Mouse (Mus musculus) retina, adult 2 months (tissue): Measurements from ENCODE around the gene Tsc22d1.
A peak's percentile ranks its signal among the peaks of the same experiment; 100 is the strongest.

Experiments
- DNase-seq: peaks from one replicate; pipeline ENCODE4 v3.0.0-alpha.2; 2012; ENCODE audit warnings: low read depth, low spot score

Tsc22d1 gene

GRCm38 (mm10) chr14:76487609-76488008 lies 72.8 kb downstream of the Tsc22d1 start:
- no peak for DNase-seq

GRCm38 (mm10) chr14:76488101-76489044 lies 73.6 kb downstream of the Tsc22d1 start:
- DNase-seq = no peak

- no peak for DNase-seq
Observed at GRCm38 (mm10) chr14:76489128-76489527, 74.4 kb downstream of the Tsc22d1 start.

- DNase-seq = no peak
Observed at GRCm38 (mm10) chr14:76495022-76495421, 80.3 kb downstream of the Tsc22d1 start.

- no peak for DNase-seq
Observed at GRCm38 (mm10) chr14:76497187-76497586, 82.4 kb downstream of the Tsc22d1 start.

- no peak for DNase-seq
Observed at GRCm38 (mm10) chr14:76498210-76498609, 83.4 kb downstream of the Tsc22d1 start.

DNA sequence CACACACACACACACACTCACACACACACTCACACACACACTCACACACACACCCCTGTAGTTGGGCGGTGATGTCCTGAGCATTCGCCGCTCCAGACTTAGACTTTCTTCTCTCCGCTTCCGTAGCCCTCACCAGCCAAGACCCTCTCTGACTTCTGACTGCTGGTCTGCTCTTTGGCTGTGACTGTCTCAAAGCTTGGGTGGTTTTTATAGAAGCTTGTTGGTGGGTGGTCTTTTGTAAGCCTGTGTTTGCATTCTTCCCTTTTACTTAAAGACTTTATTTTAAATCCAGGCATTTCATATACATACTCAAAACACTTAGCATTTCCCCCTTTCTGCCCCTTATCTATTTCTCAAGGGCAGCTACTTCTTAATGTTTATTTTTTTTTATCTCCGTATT lies 84.7 kb downstream of the Tsc22d1 start:
- DNase-seq = no peak

GRCm38 (mm10) chr14:76500036-76500435 lies 85.3 kb downstream of the Tsc22d1 start:
- DNase-seq = no peak

- DNase-seq = peak; percentile 62
Observed at GRCm38 (mm10) chr14:76503231-76503851, 88.6 kb downstream of the Tsc22d1 start.

DNA sequence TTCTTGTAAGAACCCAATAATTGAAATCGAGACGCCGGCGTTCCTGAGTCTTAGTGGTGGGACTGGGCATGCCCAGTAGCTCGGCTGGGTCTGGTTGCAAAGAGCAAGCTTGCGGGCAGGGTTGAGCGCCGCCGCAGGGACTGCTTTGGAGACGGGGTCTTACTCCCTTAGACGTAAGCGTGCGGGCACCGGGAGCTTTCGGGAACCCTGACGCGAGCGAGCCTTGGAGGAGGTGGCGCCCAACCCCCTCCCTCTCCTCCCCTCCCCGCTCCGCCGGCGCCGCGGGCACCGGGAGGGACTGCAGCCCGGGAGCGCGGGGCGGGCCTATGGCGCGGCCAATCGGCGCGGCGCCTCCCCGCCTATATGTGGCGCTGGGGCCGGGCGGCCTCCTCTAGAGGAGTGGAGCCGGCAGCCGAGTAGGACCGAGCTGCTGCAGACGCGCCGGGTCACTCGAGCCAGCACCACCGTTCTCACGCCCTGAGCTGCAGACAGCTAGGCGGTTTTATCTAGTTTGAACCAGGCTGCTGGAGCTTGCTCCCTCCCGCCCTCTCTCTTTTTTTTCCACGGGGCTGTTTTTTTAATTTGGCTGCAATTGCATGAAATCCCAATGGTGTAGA lies 89.5 kb downstream of the Tsc22d1 start:
- peak; percentile 85 for DNase-seq

GRCm38 (mm10) chr14:76505101-76505438 lies 90.3 kb downstream of the Tsc22d1 start:
- DNase-seq = peak; percentile 15

DNA sequence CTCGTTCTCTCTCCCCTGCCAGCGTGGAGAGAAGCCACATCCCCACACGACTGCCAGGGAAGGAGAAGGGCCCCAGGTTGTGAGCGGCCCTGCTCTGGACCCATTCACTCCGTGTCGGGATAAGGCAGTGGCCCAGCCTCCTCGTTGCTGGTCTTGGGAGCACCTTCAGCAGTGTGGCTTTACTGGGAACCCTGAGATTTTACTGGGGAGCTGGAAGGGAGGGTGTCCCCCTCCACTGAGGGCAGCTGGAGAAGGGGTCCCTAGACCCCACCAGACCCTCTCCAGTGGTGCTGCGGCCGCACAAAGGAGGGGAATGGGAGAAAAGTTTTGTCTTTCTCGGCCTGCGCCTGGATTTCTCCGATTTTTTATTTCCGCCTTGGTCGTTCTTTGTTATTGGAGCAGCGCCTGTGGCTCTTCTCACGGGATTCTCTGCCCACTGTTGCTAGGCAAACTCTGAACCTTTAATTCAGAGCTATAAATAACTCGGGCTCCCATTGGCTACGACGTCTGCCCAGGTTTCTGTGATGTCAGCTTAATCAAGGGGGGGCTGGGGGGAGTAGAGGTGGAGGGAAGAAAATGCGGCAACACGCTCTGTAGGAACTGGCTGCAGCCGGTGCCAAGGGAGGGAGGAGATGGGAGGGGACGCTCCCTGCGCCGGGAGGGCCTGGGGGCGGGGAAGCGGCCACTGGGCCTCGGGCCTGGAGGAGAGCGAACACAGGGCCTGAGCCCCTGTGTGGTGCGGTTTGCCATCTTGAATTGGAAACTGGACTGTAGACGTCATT lies 90.9 kb downstream of the Tsc22d1 start:
- DNase-seq = peak; percentile 95

DNA sequence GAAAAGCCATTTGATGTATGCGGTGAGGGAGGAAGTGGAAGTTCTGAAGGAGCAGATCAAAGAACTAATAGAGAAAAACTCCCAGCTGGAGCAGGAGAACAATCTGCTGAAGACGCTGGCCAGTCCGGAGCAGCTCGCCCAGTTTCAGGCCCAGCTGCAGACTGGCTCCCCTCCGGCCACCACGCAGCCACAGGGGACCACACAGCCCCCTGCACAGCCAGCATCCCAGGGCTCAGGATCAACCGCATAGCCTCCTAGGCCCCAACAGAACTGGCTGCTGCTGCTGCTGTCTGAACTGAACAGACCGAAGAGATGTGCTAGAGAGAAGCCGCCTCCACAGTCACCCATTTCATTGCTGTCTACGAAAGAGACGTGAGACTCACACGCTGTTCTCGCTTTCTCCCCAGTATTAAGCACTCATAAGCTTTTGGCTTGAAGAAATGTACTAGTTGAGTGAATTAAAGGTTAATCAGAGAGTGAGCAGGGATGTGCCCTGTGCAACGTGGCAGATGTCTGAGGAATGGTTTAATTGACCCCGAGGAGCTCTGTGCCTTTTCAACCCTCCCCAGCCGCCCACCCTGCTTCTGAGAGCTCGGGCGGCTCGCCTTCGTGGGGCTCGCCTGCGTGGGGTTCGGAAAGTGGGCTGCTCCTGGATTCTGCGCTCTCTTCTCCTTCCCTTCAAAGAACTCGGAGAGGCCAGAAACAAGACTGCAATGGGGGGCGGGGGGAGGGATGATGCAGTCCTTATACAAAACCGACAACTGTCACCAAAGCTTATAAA lies 91.9 kb downstream of the Tsc22d1 start:
- DNase-seq = no peak

DNA sequence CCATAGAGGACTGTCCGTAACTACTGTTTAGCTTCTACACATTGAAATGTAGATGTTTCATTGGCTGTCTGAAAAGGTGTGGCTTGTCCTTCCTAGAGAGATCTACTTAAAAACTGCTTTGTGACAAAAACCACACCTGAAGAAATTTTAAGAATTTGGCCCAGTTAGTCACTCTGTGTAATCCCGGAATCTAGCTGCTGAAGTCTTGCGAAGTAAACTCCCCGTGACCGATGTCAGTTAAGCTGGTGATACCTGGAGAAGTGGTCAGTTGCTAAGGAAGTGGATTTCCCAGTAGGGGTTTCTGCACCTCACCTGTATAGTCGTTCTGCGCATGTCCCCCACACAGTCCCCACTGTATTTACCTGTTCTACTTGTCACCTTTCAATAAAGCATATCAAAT lies 92.6 kb downstream of the Tsc22d1 start:
- DNase-seq = no peak

- no peak for DNase-seq
Observed at GRCm38 (mm10) chr14:76507804-76508500, 93.2 kb downstream of the Tsc22d1 start.

DNA sequence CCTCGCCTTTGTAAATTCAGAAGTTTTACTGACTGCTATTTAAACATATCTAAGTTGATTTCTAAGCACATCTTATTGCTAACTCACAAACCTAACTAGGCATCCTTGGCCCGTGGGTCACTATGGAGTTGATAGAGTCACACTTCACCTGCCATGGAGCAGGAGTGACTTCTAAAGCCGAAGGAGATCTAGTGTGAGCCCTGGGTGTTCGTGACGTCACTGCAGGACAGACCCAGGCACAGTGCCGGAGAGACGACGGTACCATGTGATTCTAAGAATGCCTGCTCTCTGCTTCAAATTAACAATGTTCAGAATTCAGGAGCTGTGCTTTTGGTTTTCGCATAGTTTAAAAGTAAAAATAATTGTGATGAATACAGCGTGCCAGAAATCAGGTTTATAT lies 93.9 kb downstream of the Tsc22d1 start:
- DNase-seq = no peak

DNA sequence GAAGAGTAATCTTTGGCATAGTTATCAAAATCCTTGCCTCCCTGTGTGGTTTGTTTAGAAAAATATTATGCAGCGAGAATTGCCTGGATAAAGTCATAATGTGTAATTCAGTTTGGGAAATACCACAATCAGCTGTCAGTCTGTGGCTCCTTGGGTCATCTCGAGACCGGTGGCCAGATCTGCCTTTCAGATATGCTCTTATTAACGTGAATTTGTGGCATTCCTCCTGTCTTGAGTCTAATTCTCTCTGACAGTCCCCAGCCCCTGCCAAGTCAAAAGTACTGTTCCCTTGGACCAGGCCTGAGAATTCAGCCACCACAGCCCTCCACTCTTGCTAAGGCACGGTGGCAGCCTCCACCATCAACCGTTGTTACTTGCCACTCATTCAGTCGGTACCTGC lies 97.2 kb downstream of the Tsc22d1 start:
- DNase-seq = no peak

DNA sequence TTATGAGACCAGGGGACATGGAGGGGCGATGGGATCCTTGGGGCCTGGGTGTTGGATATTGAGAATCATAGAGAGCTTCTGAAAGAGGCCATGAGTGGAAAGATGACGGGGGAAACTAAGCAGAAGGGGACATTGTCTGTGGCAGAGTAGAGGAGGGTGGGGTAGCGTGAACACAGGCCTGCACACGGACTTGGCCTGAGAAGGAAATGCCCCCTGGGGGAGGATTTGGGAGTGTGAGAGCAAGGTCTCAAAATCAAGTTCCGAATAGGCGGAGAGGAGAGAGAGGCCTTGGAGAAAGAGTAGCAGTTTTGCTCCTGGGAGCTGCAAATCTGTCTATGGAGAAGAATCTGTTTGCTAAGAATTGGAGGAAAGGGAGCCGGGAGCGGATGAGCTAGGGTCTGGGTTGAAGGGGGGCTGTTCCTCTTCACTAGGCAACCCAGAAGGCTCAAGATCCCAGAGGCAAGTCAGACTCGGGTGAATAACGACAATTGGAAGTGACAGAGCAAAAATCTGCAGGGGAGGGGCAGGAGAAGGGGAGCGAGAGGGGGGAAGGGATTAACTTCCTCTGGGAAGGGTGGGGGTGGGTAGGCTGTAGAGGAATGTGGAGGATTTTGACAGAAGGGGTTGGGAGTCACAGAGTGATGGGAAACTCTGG lies 98.8 kb downstream of the Tsc22d1 start:
- no peak for DNase-seq

DNA sequence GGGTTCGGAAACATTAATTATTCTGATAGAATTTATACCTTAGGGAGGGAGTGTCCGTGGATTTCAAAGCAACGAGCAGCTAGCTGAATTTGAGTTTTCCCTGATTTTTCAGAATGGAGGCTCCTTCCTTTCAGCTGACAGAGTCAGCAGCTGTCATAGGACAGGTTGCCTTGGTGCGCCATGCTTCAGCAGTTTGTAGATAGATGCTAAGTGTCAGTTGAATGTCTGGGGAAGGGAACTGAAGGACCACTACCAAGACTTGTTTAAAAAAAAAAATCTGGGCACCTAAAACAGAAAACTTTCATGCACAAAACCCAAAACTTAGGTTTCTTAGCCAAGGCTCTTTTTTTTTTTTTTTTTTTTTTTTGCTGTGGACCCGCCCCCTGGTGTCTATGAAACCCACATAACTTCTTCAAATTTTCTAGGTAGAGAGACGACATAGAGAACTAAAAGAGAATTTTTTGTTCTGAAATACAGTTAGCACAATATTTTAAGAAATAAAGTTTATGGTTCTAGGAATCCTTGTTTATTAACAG lies 99.4 kb downstream of the Tsc22d1 start:
- no peak for DNase-seq

DNA sequence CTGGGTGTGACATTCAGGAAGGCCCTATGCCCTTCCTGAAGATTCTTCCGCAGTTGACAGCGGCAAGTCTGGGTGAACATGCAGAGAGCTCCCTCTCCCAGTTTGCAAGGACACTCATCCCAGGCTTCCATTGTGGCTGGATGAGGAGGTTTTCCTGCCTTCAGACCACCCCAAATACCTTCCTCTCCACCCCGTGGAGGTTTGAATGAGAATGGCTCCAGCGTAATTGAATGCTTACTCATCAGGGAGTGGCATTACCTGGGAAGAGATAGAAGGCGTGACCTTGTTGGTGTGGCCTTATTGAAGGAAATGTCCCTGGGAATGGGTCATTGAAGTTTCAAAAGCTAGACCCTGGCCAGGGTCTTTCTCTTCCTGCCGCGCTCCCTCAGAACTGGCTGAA lies 100.9 kb downstream of the Tsc22d1 start:
- no peak for DNase-seq
